Mouse (Mus musculus) intestine, postnatal 0 days (tissue): ENCODE data around the gene Zfp59. TPM values are rescaled to one million over a fixed set of nuclear protein-coding genes. Genes with fewer than 3 reads are reported as not detected.

Source experiments
- ATAC-seq: fragments of 200-750 bp; cut with Nextera tagmentation; 2 replicates; pipeline ENCODE4 v1.8.0; 2017; ENCODE audit warnings: mild to moderate bottlenecking, moderate TSS enrichment, moderate library complexity
- H3K27ac ChIP-seq: fragments of 300-500 bp; sonication (generic); 2 replicates; pipeline ENCODE4 v1.5.1; 2014; ENCODE audit warnings: mild to moderate bottlenecking, low read depth, low read length, moderate library complexity
- H3K27me3 ChIP-seq: fragments of 300-500 bp; sonication (generic); replicated peaks from 2 replicates; pipeline ENCODE4 v1.6.1; 2014; ENCODE audit warnings: low read length, mixed read lengths; ENCODE audit not compliant: control insufficient read depth, insufficient read depth
- H3K36me3 ChIP-seq: fragments of 300-500 bp; sonication (generic); 2 replicates; pipeline ENCODE4 v1.6.1; 2014; ENCODE audit warnings: mild to moderate bottlenecking, moderate library complexity; ENCODE audit not compliant: control insufficient read depth, insufficient read depth
- H3K4me1 ChIP-seq: fragments of 300-500 bp; sonication (generic); replicated peaks from 2 replicates; pipeline ENCODE4 v1.6.1; 2014; ENCODE audit warnings: antibody characterized with exemption, low read length, mixed read lengths; ENCODE audit not compliant: control insufficient read depth, insufficient read depth
- H3K4me2 ChIP-seq: fragments of 300-500 bp; sonication (generic); replicated peaks from 2 replicates; pipeline ENCODE4 v1.6.1; 2014; ENCODE audit warnings: low read depth, mild to moderate bottlenecking, moderate library complexity
- H3K4me3 ChIP-seq: fragments of 300-500 bp; sonication (generic); 2 replicates; pipeline ENCODE4 v1.5.1; 2014; ENCODE audit warnings: low read depth, low read length
- H3K9ac ChIP-seq: fragments of 300-500 bp; sonication (generic); 2 replicates; pipeline ENCODE4 v1.6.1; 2014; ENCODE audit warnings: mild to moderate bottlenecking, low read depth, low read length
- H3K9me3 ChIP-seq: fragments of 300-500 bp; sonication (generic); 2 replicates; pipeline ENCODE4 v1.6.1; 2016; ENCODE audit warnings: mixed run types; ENCODE audit not compliant: control insufficient read depth
- CTCF ChIP-seq: sonication (generic); IDR thresholded peaks from 2 replicates; pipeline ENCODE4 v1.5.1; 2016; ENCODE audit warnings: low read depth, mild to moderate bottlenecking, control low read depth, antibody characterized with exemption, moderate library complexity
- WGBS: fragments of 180-500 bp; shearing (Covaris S2); extraction: QIAGEN DNeasy Blood & Tissue Kit; methylation state at CpG from one replicate; pipeline ENCODE4 v1.1.7; 2014; 5-methylcytosine and 5-hydroxymethylcytosine counted together
- polyA plus RNA-seq: library from polyadenylated mRNA; unstranded; fragments of >200 nt; fragmentation: Nextera tagmentation; extraction: Ambion mirVana; gene quantifications from 2 replicates; pipeline ENCODE4 v1.2.1, GENCODE M21; 2015

Zfp59 gene
- polyA plus RNA-seq, 1 experiment from 2014 or later: 2.2 TPM

- no peak overlapping the region for H3K4me2 ChIP-seq
- WGBS: 74% methylated on average over 2 of the region's 2 CpGs
- no peak overlapping the region for H3K4me3 ChIP-seq
- TF ChIP-seq CTCF: no peak
- H3K9me3 ChIP-seq: no peaks in the 10 kb centered on the region
- no peak overlapping the region for H3K27ac ChIP-seq
- no peaks in the 10 kb centered on the region for H3K4me1 ChIP-seq
- no peak for ATAC-seq
- no peak overlapping the region for H3K9ac ChIP-seq
- no peaks in the 10 kb centered on the region for H3K36me3 ChIP-seq
- 0 out of 2 replicates have a peak, but pooled peaks cover 2% of the 10 kb centered on the region for H3K27me3 ChIP-seq
Measured at GRCm38 (mm10) chr7:27834131-27834530, 4.3 kb upstream of the Zfp59 start.

GRCm38 (mm10) chr7:27837896-27838295, 511 bp upstream of the Zfp59 start:
- Histone ChIP-seq H3K4me2 (peak overlapping the region; percentile 77), H3K27ac (peak overlapping the region; percentile 73), H3K27me3 (0 out of 2 replicates have a peak, but pooled peaks cover 2% of the 10 kb centered on the region), H3K36me3 (no peaks in the 10 kb centered on the region), H3K9me3 (no peaks in the 10 kb centered on the region), H3K9ac (peak overlapping the region; percentile 67), H3K4me1 (no peaks in the 10 kb centered on the region), H3K4me3 (peak overlapping the region; percentile 56)
- TF ChIP-seq CTCF: no peak
- no peak for ATAC-seq
- 17% methylated on average over 6 of the region's 6 CpGs for WGBS

- H3K27ac ChIP-seq: no peak overlapping the region
- ATAC-seq: no peak
- H3K4me1 ChIP-seq: no peaks in the 10 kb centered on the region
- H3K36me3 ChIP-seq: peaks cover 3% of the 10 kb centered on the region; the same call in 1 of the 2 replicates
- no peaks in the 10 kb centered on the region for H3K27me3 ChIP-seq
- H3K9me3 ChIP-seq: no peaks in the 10 kb centered on the region
- 91% methylated on average over 7 of the region's 7 CpGs for WGBS
- TF ChIP-seq CTCF: no peak
- H3K4me2 ChIP-seq: peak overlapping the region; percentile 77
- H3K4me3 ChIP-seq: no peak overlapping the region; the same call in 1 of the 2 replicates
- no peak overlapping the region for H3K9ac ChIP-seq
Measured at GRCm38 (mm10) chr7:27839596-27839995, 1.2 kb downstream of the Zfp59 start.

GRCm38 (mm10) chr7:27840104-27840503, 1.7 kb downstream of the Zfp59 start:
- no peak overlapping the region for H3K4me3 ChIP-seq
- no peak for TF ChIP-seq CTCF
- 92% methylated on average over 6 of the region's 6 CpGs for WGBS
- no peak overlapping the region for H3K4me2 ChIP-seq
- ATAC-seq: no peak
- no peaks in the 10 kb centered on the region for H3K4me1 ChIP-seq
- no peaks in the 10 kb centered on the region for H3K27me3 ChIP-seq
- no peak overlapping the region for H3K9ac ChIP-seq
- peaks cover 9% of the 10 kb centered on the region for H3K36me3 ChIP-seq
- no peaks in the 10 kb centered on the region for H3K9me3 ChIP-seq
- H3K27ac ChIP-seq: no peak overlapping the region

GRCm38 (mm10) chr7:27857227-27857626, 18.8 kb downstream of the Zfp59 start, which contains the start of gene Zfp607a:
Gene Zfp607a, plus strand, starts transcription at chr7:27857527.
- Histone ChIP-seq H3K4me3 (no peak within 1 kb of the TSS), H3K36me3 (peaks cover 13% of the 10 kb centered on the region), H3K9ac (no peak within 1 kb of the TSS), H3K4me1 (no peaks in the 10 kb centered on the region), H3K27me3 (no peaks in the 10 kb centered on the region), H3K4me2 (no peak within 1 kb of the TSS), H3K9me3 (no peaks in the 10 kb centered on the region), H3K27ac (no peak within 1 kb of the TSS)
- no peak for TF ChIP-seq CTCF
- no peak for ATAC-seq
- 93% methylated on average over 1 of the region's 1 CpGs for WGBS

- Histone ChIP-seq H3K4me2 (peak overlapping the region; percentile 76), H3K9me3 (no peaks in the 10 kb centered on the region), H3K4me3 (peak overlapping the region; percentile 59), H3K4me1 (no peaks in the 10 kb centered on the region), H3K27ac (peak overlapping the region; percentile 86), H3K27me3 (no peaks in the 10 kb centered on the region), H3K9ac (peak overlapping the region; percentile 67), H3K36me3 (peaks cover 11% of the 10 kb centered on the region)
- ATAC-seq: peak; percentile 50
- TF ChIP-seq CTCF: no peak
- 23% methylated on average over 10 of the region's 10 CpGs for WGBS
Measured at GRCm38 (mm10) chr7:27859301-27860251, 21.2 kb downstream of the Zfp59 start.
